In genomic region chr16:78606202-78606601, GRCm38 (mm10) we compare ENCODE assay signal across 19 mouse cellular contexts. TPM values are rescaled to one million over a fixed set of nuclear protein-coding genes. Genes with fewer than 3 reads are reported as not detected.
A peak's percentile ranks its signal among the peaks of the same experiment; 100 is the strongest.
DNase-seq lines count a peak whose midpoint lies in the region; TF ChIP-seq lines count a peak whose summit lies in the region.
"Had no signal": no experiment of that assay in that cellular context is flagged by ENCODE, and none has a peak within 500 bp of the region (broad histone marks: within the 10 kb centered on the region; RNA-seq: fewer than 3 reads in every experiment).

No protein-coding gene starts in this region.

- H3K4me3 ChIP-seq in heart, adult 2 months, result no peak overlapping the region
- H3K4me3 ChIP-seq: embryonic facial prominence, embryonic 10.5 days; gastrocnemius, adult 2 months; heart, embryonic 10.5 days; hindbrain, embryonic 12.5 days had no signal

- peak; percentile 20 for DNase-seq in retina, postnatal 1 day
- no peak for DNase-seq in retina, embryonic 14.5 days (ENCODE audit: low spot score)
- DNase-seq in forelimb bud, embryonic 11.5 days (ENCODE audit: low read depth, low spot score), result peak; percentile 11
- peak; percentile 20 for DNase-seq in naive thymus-derived CD4-positive, alpha-beta T cell, adult 2 months (ENCODE audit: low read depth)
- no peak for DNase-seq in cerebellum, postnatal 4 days (ENCODE audit: low spot score in 2 of 2)
- no peak for DNase-seq in heart, adult 2 months
- DNase-seq: adrenal gland, postnatal 10 days; cerebellum, adult 11-12 months; cerebellum, adult 9-11 months; cerebellum, postnatal 36 days; forebrain, postnatal 0 days; gastrocnemius, adult 2 months; gastrocnemius, postnatal 25 days; heart, postnatal 10 days; heart, postnatal 4 days had no signal

- no peaks in the 10 kb centered on the region for H3K4me1 ChIP-seq in heart, adult 2 months (ENCODE audit: control insufficient read depth, insufficient read depth, low read length)
- H3K4me1 ChIP-seq: embryonic facial prominence, embryonic 10.5 days; heart, embryonic 10.5 days; hindbrain, embryonic 12.5 days had no signal

- no peaks in the 10 kb centered on the region for H3K79me2 ChIP-seq in heart, adult 2 months (replicated peaks; ENCODE audit: control insufficient read depth, insufficient read depth, low read length)

- TF ChIP-seq CTCF in heart, adult 2 months (IDR thresholded peaks at IDR 0.05), result no peak

- TF ChIP-seq POLR2A in heart, adult 2 months (IDR thresholded peaks at IDR 0.05; ENCODE audit: insufficient read depth, low read depth, low read length), result no peak

- H3K27me3 ChIP-seq in heart, adult 2 months (ENCODE audit: control insufficient read depth, insufficient read depth, low read length), result no peaks in the 10 kb centered on the region
- H3K27me3 ChIP-seq: hindbrain, embryonic 12.5 days had no signal

- H3K36me3 ChIP-seq in heart, adult 2 months (ENCODE audit: control insufficient read depth, insufficient read depth, low read length), result no peaks in the 10 kb centered on the region
- H3K36me3 ChIP-seq: embryonic facial prominence, embryonic 10.5 days; G1E; hindbrain, embryonic 12.5 days had no signal

- no peak overlapping the region for H3K9ac ChIP-seq in heart, adult 2 months (ENCODE audit: low read depth, low read length)
- H3K9ac ChIP-seq: forebrain, postnatal 0 days; hindbrain, embryonic 12.5 days had no signal

- 53% methylated on average over 4 of the region's 4 CpGs for WGBS in heart, adult 2 months

- no peak for TF ChIP-seq EP300 in heart, adult 2 months (IDR thresholded peaks at IDR 0.05; ENCODE audit: insufficient read depth, low read depth, low read length)

- no peak overlapping the region for H3K27ac ChIP-seq in heart, adult 2 months
- H3K27ac ChIP-seq: embryonic facial prominence, embryonic 10.5 days; gastrocnemius, adult 2 months; heart, embryonic 10.5 days; hindbrain, embryonic 12.5 days had no signal

- intact Hi-C loops in heart, adult 2 months (cut with DNase I), result loop anchor here (1.0 kb wide), 1 partner anchor 9 kb away; no protein-coding TSS in a partner anchor

RNA-seq across cellular contexts. Expression of gene D16Ertd472e, which starts 29.7 kb away (rescaled TPM):
- total RNA-seq in heart, adult 2 months (2021), result 1 to 10 TPM; 3.5 to 4.5 TPM
- polyA plus RNA-seq in heart, adult 2 months (2012; rRNA removed), result 1.3 and 2.1 TPM in 2 replicates
- total RNA-seq: G1E had no signal
- polyA plus RNA-seq: G1E had no signal

Comparison
In these comparisons a context has a peak if more than half of its experiments do, and no peak if none do; other contexts are left out.
1. DNase-seq: peak in retina, postnatal 1 day (single experiment), forelimb bud, embryonic 11.5 days (single experiment) and naive thymus-derived CD4-positive, alpha-beta T cell, adult 2 months (single experiment); none in retina, embryonic 14.5 days (single experiment), cerebellum, postnatal 4 days (0 of 2) and heart, adult 2 months (0 of 2).